8 mouse cellular contexts compared by ENCODE assay signal in the genomic region with DNA sequence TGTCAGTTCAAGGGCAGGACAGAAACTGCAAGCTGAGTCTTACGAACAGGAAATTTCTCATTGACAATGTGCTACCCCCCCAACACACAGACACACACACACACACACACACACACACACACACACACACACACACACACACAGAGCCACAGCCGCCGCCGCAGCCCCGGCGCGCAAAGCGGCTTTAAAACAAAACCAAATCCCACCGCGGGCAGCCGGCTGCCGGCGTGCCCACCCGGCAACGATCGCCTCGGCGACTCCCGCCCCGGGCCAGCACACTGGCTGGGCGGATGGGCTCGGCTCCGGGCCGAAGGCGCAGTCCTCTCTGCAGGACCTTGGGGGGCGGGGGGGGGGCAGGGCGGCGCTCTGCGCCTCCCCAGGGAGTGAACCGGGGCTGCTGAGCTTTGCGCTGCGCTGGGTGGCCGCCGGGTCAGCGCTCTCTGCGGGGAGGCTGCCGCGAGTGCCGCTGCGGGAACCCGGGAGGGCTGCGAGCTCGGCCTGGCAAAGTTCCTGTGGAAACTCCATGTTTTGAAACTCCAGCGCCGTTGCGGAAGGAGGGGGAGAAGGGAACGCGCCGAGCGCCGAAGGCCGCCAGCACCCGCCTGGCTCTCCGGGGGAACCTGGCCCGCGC.
DNase-seq lines count a peak whose midpoint lies in the region; ATAC-seq and TF ChIP-seq lines count a peak whose summit lies in the region.

No protein-coding gene starts in this region.

- 4% methylated on average over 55 of the region's 56 CpGs for WGBS in liver, embryonic 15.5 days (ENCODE audit: insufficient replicate concordance)
- 5% methylated on average over 44 of the region's 56 CpGs for WGBS in olfactory bulb, adult 2 months

- H3K27ac ChIP-seq in brown adipose tissue, adult 24 weeks (replicated peaks; ENCODE audit: low read depth, low read length): peak overlapping the region; percentile 74
- peak overlapping the region; percentile 55 for H3K27ac ChIP-seq in liver, embryonic 15.5 days (replicated peaks)
- peak overlapping the region; percentile 70 for H3K27ac ChIP-seq in olfactory bulb, adult 2 months (ENCODE audit: insufficient read depth, low read depth, low read length)

- H3K27me3 ChIP-seq in liver, embryonic 15.5 days: peaks cover 99% of the 10 kb centered on the region

- peak overlapping the region; percentile 8; the same call in 1 of the 2 replicates for H3K9ac ChIP-seq in liver, embryonic 15.5 days

- DNase-seq in retina, postnatal 1 day: peak; percentile 69
- no peak for DNase-seq in retina, embryonic 14.5 days (ENCODE audit: low spot score)
- peak; percentile 54 to 60 for DNase-seq in gastrocnemius, postnatal 4 days (ENCODE audit: low spot score in 2 of 2)
- DNase-seq in kidney, adult 11 months: peak; percentile 43

- no peak for ATAC-seq in liver, embryonic 15.5 days (ENCODE audit: insufficient read depth)
- no peak for ATAC-seq in activated CD4-positive, CD25-positive, alpha-beta regulatory T cell, adult 4 months

- H3K4me1 ChIP-seq in brown adipose tissue, adult 24 weeks (ENCODE audit: control insufficient read depth, insufficient read depth, insufficient read length, low read length): peaks cover 2% of the 10 kb centered on the region; the same call in 1 of the 2 replicates
- H3K4me1 ChIP-seq in liver, embryonic 15.5 days (replicated peaks): peaks cover 43% of the 10 kb centered on the region
- H3K4me1 ChIP-seq in olfactory bulb, adult 2 months (ENCODE audit: control insufficient read depth, insufficient read depth, low read length): peaks cover 24% of the 10 kb centered on the region

- no peaks in the 10 kb centered on the region for H3K36me3 ChIP-seq in liver, embryonic 15.5 days (replicated peaks)

- TF ChIP-seq POLR2A in olfactory bulb, adult 2 months (IDR thresholded peaks at IDR 0.05; ENCODE audit: insufficient read depth, low read depth, low read length): no peak

- peak overlapping the region; percentile 69 for H3K4me3 ChIP-seq in brown adipose tissue, adult 24 weeks (ENCODE audit: insufficient read depth, low read depth, low read length)
- H3K4me3 ChIP-seq in liver, embryonic 15.5 days (replicated peaks): peak overlapping the region; percentile 48
- peak overlapping the region; percentile 50 for H3K4me3 ChIP-seq in olfactory bulb, adult 2 months (ENCODE audit: insufficient read depth, low read depth, low read length)

- peak overlapping the region; percentile 84 for H3K4me2 ChIP-seq in liver, embryonic 15.5 days

- H3K9me3 ChIP-seq in liver, embryonic 15.5 days (replicated peaks): no peaks in the 10 kb centered on the region

- TF ChIP-seq CTCF in olfactory bulb, adult 2 months (IDR thresholded peaks at IDR 0.05; ENCODE audit: insufficient read depth, low read depth, low read length): no peak
